Mouse (Mus musculus) cerebellum, adult 11 months (tissue): ENCODE data around the gene Mapkap1.

ENCODE experiments used
- DNase-seq: peaks from one replicate; pipeline ENCODE4 v3.0.0; 2022

The Mapkap1 gene

GRCm38 (mm10) chr2:34592361-34592960 lies 185.9 kb downstream of the Mapkap1 start:
- no peak for DNase-seq

DNA sequence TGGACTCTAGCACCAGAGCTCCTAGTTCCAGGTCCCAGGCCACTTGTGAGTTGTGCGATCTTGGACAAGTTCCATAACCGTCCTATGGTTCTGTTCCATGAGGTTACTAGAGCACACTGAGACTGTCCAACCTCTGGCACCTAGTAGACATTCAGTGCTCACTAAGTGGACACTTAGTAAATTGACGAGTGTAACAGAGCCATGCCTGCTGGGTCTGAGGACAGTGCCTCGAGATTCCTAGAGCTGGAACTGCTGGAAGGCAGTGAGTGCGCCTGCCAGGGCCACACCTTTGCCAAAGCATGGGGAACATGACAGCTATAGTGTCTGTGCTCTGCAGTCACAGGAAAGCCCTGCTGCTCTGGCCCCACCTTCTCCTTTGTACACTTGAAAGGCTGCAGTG lies 187.4 kb downstream of the Mapkap1 start:
- DNase-seq: no peak

GRCm38 (mm10) chr2:34599606-34600255 lies 193.2 kb downstream of the Mapkap1 start:
- DNase-seq: no peak

DNA sequence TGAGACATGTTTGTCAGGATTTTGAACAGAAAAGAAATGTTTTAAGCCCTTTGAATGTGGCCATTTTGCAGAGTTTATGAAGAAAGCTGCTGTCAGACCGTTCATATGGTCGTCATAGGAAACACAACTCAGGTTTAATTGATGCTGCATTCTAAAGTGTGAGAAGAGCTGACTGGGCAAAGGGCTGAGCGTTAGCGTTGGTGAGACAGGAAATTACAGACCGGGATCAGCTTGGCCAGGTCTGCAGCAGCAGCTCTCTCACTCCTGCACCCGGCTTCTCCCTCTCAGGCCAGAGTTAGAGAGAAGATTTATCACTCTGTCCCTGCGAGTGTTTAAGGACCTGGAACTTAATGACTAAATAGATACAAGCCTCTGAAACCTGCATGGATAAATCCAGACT lies 194.2 kb downstream of the Mapkap1 start:
- DNase-seq: no peak

DNA sequence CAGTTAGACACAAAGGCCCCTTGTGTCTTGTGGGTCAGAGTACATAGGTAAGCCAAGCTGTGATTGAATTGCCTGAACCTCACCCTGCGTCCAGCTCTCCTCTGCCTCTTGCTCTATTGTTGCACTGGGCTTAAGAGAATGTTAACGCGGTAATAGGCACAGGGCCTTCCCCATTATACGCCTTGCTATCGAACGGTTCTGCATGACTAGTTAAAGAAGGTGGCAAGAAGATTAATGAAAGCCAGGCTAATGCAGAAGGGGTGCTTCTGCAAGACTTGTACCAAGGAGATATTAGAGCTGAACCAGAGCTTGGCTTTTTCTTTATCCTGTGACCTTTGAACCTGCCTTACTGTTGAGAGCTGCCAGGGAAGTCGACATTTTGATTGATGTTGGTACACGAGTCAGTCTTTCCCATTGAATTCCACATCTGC lies 195.6 kb downstream of the Mapkap1 start:
- no peak for DNase-seq

- no peak for DNase-seq
These were observed 196.3 kb downstream of the Mapkap1 start for GRCm38 (mm10) chr2:34602896-34603295.

DNA sequence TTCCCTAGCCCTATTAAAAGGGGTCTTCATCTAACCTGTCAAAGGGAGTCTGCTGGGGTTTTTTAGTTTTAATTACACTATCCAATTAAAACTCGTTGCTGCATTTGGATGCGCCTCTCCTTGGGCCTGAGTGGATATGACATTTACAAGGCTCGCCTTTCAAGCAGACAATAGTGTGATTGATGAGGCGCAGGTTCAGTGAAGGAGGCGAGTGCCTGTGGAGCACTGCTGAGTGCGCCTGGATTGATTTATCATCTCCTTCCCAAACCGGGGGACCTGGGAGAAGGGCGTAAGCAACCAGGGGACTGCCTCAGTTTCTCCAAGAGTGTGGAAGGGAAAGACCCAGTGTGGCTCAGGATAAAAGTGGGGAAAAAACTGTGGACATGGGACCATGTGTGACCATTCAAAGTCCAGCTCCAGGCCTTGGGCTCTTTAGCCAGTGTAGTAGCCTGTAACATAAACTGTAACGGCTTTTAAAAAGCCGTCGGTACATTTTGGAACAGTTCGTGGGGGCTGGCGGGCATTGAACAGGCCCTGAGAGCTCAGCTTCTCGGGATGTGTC lies 197.2 kb downstream of the Mapkap1 start:
- DNase-seq: no peak

DNA sequence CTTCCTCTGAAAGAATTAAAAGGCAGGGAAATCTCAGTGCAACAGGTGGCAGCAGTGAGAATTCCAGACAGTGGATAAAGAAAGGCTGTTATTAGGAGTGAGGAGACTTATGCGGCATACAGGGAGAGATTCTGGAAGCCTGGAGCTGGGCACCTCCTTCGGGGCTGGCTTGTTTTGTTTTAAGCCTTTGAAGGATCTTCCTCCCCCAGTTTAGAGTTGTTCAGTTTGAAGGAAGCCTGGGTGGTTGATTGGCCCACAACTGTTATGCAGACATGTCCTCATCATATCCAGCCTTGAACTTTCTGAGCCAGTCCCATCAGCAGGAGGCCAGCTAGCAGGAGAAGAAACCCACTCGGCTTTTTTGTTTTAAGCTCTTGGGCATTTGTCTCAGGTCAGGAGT lies 198.5 kb downstream of the Mapkap1 start:
- no peak for DNase-seq

DNA sequence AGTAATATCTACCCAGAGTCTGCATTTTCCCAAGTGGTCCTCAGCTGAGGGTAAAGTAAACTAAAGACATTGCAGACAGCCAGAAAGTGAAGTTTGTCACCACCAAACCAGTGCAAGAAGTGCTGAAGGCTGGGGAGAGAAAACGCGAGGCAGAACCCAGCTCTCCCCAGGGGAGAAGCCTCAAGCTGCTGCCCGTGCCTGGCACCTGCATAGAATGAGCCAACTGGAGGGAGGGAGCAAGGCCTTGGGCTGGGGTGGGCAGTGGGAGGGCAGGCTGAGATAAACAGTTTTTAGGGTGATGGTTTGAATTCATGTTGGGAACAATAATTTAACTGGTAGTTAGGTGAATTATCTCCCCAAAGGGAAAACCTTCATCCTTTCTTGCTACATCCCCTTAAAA lies 202.3 kb downstream of the Mapkap1 start:
- DNase-seq: no peak

DNA sequence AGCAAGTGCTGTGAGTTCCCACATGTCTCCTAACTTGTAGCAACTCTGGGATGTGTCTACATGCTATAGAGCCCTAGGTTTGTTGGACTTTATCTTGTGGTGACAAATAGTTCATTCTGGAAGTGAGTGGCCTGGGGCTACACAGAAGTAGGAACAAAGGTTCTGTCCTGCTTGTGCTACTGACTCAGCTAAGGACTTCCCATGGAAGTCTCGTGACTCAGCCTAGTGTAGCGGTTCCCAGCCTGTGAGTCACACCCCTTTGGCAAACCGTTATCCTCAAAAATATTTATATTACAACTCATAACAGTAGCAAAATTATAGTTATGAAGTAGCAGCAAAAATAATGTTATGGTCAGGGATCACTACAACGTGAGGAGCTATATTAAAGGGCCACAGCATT lies 202.9 kb downstream of the Mapkap1 start:
- DNase-seq: no peak

DNA sequence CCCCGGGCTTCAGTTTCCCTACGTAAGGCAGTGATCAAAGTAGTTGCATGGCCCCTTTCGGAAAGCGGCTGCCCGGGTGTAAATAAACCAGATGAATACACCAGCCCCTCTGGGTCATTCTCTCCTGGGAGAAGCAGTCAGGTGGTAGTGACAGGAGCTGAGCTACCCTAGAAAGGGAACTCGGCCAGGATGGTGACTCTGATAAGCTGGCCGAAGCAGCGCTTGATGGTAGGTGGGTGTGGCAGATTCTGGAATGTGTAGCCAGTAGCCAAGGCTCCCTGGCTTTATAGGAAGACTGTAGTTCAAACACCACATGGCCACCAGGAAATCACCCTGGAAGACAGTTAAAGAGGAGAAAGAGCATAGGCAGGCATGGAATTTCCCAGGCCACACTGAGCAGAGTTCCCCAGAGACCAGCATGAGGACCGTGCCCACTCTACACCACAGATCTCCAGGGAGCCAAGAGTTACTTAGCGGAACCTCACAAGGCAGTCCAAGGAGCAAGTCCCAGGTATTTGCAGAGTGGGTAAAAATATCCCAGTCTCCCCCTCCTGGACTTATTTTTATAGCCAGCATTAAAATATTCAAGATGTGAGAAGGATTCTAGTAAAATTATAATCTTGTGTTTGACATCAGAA lies 214.3 kb downstream of the Mapkap1 start:
- no peak for DNase-seq

DNA sequence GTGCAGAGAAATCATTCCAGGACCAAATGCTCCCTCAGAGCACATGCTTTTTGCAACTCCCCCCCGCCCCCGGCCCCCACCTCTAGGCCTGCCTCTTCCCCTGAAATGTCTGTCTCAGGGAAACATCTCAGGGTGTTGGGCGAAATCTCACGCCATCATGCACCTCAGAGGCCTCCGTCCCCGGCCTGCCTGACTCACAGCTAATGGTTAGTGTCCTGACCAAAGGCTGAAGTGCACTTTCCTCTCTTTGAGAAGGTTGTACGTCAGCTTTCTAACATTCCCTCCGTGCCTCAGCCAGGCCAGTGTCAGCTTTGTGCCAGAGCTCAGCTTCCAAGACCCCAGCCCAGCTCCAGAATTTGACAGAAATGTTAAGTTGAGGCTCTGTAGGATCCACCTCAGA lies 214.9 kb downstream of the Mapkap1 start:
- DNase-seq: no peak

DNA sequence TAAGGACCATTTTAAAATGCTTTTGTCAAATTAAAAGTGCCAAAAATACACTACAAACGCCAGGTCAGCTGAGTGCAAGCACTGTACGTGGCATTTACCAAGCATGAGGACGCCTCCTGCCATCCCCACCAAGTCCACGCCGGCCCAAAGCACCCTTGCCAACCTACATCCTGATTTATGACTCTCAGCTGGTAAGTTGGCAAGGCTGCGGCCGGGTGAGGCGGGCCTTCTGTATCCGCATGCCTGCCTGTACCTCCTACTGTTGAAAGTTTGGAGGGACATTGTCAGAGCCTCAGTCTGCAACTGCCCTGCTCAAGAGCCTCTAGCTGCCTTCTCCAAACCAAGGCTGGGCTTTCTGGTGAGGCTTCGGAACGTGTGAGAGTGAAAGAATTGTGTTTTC lies 215.9 kb downstream of the Mapkap1 start:
- peak; percentile 19 for DNase-seq

DNA sequence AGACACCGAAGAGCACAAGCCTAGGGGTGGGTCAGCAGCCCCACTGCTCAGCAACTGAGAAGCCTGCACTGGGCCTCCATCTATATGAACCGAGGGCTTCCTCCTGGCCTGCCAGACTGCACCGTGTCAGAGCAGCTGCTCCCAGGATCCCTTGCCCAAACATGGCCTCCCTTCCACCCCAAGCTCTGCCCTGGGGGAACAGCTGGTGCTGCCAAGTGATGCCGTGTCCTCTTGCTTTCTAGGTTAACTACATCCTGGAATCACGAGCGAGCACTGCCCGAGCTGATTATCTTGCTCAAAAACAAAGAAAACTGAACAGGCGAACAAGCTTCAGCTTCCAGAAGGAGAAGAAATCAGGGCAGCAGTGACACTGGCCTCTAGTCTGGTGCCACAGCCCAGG lies 216.6 kb downstream of the Mapkap1 start:
- DNase-seq: peak; percentile 16

DNA sequence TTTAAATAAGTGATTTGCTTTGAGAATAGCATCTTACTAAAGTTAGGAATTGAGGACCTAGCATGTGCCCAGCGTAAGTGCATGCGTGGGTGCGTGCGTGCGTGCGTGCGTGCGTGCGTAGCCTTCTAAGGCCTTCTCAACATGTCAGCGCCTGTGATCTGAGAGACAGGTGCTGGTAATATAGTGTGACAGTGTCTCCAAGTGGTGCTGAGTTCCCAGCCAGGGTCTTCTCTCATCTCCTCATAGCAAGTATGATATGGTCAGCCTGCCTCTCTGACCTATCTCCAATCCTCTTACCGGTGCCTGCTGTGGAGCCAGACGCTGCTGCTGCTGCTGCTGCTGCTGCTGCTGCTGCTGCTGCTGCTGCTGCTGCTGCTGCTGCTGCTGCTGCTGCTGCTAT lies 217.5 kb downstream of the Mapkap1 start:
- DNase-seq: no peak

DNA sequence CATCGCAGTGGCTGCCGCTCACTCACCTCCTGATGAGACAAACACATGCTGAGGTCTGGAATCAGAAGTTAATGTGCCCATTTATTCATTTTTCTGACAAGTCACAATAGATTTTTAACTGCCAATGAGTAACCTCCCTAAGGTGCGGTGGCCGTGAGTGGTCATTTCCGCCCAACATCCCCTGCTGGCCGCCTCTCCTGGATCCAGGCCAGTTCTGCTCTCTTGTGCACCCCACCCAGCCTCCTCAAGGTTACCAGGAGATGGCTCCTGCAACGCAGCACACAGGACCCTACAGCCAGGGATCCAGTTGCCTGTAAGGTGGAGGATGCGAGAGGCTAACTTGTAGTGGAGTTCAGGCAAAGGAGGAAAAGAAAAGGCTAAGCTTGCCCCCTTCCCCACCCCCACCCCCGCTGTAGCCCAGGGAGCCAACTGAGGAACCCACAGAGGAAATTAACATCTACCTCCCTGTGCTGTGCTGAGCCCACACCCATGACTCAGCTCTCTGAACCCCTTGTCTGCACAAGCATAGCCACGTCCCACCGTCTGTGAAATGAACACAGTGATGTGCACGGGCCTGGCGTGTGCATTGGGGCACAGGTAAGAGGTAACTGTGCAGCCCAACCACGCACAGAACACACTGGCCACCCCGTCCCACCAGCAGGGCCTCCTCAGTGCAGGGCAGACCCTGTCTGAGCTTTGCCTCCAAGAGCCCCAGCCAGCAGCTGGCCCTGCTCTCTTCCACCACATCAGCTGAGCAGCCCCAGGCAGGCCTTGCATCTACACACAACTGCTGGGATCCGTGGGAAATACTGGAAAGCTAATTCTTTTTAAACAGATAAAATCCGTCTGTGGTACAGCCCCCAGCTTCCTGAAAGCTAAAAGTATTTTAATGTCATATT lies 221.0 kb downstream of the Mapkap1 start:
- DNase-seq: no peak

DNA sequence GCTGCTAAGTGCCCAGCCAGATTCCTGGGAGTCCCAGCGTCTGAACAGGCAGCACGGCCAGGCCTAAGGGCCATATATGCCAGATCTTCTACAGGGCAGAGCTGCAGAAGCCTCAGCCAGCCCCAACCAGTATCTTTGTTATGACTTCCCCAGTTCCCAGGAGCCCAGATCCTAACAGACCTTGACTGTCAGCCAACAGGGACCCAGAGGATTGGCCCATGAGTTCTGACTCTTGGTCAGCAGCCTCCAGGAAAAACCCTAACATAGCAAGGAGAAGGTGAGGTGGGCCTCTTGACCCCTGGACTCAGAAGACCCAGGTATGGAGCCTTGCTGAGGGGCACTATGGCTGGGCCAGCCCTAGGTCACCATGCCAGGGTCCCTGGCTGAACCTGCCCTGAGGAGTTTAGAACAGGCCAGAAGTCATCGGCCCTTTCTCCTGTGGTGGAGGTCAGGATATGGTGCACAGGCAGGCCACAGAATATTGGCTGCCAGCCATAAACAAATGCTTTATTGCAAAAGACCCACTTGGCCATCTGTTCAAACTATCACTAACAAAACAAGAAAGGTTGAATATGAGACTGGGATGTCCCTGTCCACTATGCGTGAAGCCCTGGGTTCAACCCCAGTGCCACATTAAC lies 222.5 kb downstream of the Mapkap1 start:
- DNase-seq: no peak

DNA sequence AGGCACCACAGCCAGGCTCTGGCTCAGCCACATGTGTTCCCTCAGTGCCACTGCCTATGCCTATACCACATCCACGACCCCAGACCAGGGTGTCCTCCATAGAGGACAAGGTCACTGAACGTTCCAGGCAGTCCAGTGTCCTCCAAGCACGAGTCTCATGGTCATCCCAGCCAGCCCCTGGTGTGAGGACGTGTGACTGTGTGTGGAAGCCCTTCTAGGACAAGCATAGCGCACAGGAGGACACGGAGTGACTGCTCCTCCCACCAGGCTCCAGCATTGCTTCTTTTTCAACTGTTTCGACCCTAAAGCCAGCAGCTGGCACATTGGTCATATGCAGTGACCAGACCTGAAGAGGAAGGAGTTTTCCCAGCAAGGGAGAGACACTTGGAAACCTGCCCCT lies 223.2 kb downstream of the Mapkap1 start:
- no peak for DNase-seq

GRCm38 (mm10) chr2:34630445-34630844 lies 223.9 kb downstream of the Mapkap1 start:
- no peak for DNase-seq

GRCm38 (mm10) chr2:34632051-34632450 lies 225.5 kb downstream of the Mapkap1 start:
- DNase-seq: no peak

- DNase-seq: no peak
These were observed 228.9 kb downstream of the Mapkap1 start for GRCm38 (mm10) chr2:34635249-34636165.
